ENCODE assay signal across 8 mouse cellular contexts in genomic region chr12:109393795-109394194, GRCm38 (mm10). TPM values are rescaled to one million over a fixed set of nuclear protein-coding genes. Genes with fewer than 3 reads are reported as not detected.
DNase-seq lines count a peak whose midpoint lies in the region; ATAC-seq and TF ChIP-seq lines count a peak whose summit lies in the region.

No protein-coding gene starts in this region.

- 0 out of 2 replicates have a peak overlapping the region, but pooled peaks have one; percentile 9 for H3K9ac ChIP-seq in hindbrain, embryonic 16.5 days (ENCODE audit: low read depth, low read length)

- 0 out of 2 replicates have a peak overlapping the region, but pooled peaks have one; percentile 31 for H3K4me2 ChIP-seq in hindbrain, embryonic 16.5 days (ENCODE audit: low read length)

- H3K9me3 ChIP-seq in hindbrain, embryonic 16.5 days (ENCODE audit: control insufficient read depth, low read length) = no peaks in the 10 kb centered on the region

- peak; percentile 64 for TF ChIP-seq CTCF in small intestine, adult 2 months (IDR thresholded peaks at IDR 0.05; ENCODE audit: extremely low read depth, insufficient read length, insufficient replicate concordance, low read depth, low read length)

- no peaks in the 10 kb centered on the region for H3K36me3 ChIP-seq in hindbrain, embryonic 16.5 days (ENCODE audit: control insufficient read depth, insufficient read depth, low read length)
- no peaks in the 10 kb centered on the region for H3K36me3 ChIP-seq in small intestine, adult 2 months (ENCODE audit: control insufficient read depth, insufficient read depth, low read length)

- ATAC-seq in common myeloid progenitor, adult 5-6 weeks (replicated peaks; ENCODE audit: low read depth, poor library complexity, severe bottlenecking) = peak; percentile 94
- peak; percentile 62 for ATAC-seq in hindbrain, embryonic 16.5 days

- H3K27me3 ChIP-seq in hindbrain, embryonic 16.5 days (replicated peaks; ENCODE audit: control insufficient read depth, insufficient read depth, low read length) = no peaks in the 10 kb centered on the region
- H3K27me3 ChIP-seq in small intestine, adult 2 months (ENCODE audit: control insufficient read depth, insufficient read depth, low read length) = no peaks in the 10 kb centered on the region

- H3K4me1 ChIP-seq in hindbrain, embryonic 16.5 days (ENCODE audit: control insufficient read depth, insufficient read depth, low read depth, low read length) = peaks cover 24% of the 10 kb centered on the region
- H3K4me1 ChIP-seq in small intestine, adult 2 months (ENCODE audit: control insufficient read depth, insufficient read depth, insufficient read length, low read length) = peaks cover 15% of the 10 kb centered on the region; the same call in 1 of the 2 replicates

- no peak for TF ChIP-seq POLR2A in small intestine, adult 2 months (IDR thresholded peaks at IDR 0.05; ENCODE audit: low read depth, low read length)

- no peak overlapping the region for H3K27ac ChIP-seq in hindbrain, embryonic 16.5 days (ENCODE audit: low read depth, low read length)
- no peak overlapping the region for H3K27ac ChIP-seq in small intestine, adult 2 months (ENCODE audit: insufficient read depth, low read depth, low read length)

- 7% methylated on average over 15 of the region's 15 CpGs for WGBS in hindbrain, embryonic 16.5 days
- 8% methylated on average over 15 of the region's 15 CpGs for WGBS in small intestine, adult 2 months

- intact Hi-C loops in gastrocnemius, postnatal 14 days (cut with DNase I; ENCODE audit: low total_unique reads) = loop anchor here (2.0 kb wide), 1 partner anchor 493 kb away; no protein-coding TSS in a partner anchor
- intact Hi-C loops in left cerebral cortex, postnatal 36 days (cut with DNase I) = loop anchor here (5.0 to 10.0 kb wide), 2 partner anchors 439 to 491 kb away; no protein-coding TSS in a partner anchor

- no peak overlapping the region for H3K4me3 ChIP-seq in hindbrain, embryonic 16.5 days (ENCODE audit: low read length)
- no peak overlapping the region for H3K4me3 ChIP-seq in small intestine, adult 2 months (ENCODE audit: low read depth, low read length)

- DNase-seq in adipocyte (ENCODE audit: low spot score) = peak; percentile 22
- DNase-seq in gastrocnemius, postnatal 14 days = peak; percentile 87
- peak; percentile 50 to 67 for DNase-seq in left cerebral cortex, postnatal 36 days (ENCODE audit: low spot score in 2 of 2)
- peak; percentile 82 for DNase-seq in mesoderm, embryonic 11.5 days (ENCODE audit: low read depth, low spot score)
- peak; percentile 75 to 89 for DNase-seq in urinary bladder, postnatal 4 days (ENCODE audit: low spot score in 2 of 2)

RNA-seq across cellular contexts. Expression of gene Dlk1, which starts 58.8 kb away (rescaled TPM):
- total RNA-seq in common myeloid progenitor, adult 5-6 weeks (2017) = not detected in 2 replicates
- 100 to 1,000 TPM; 213 to 272 TPM for total RNA-seq in gastrocnemius, postnatal 14 days (2021)
- polyA plus RNA-seq in hindbrain, embryonic 16.5 days (2015; fragmentation: Nextera tagmentation; extraction: Ambion mirVana) = 57.7 and 84.8 TPM in 2 replicates
- 1 to 10 TPM; 1.8 to 5.6 TPM for total RNA-seq in left cerebral cortex, postnatal 36 days (2021)
- 0.18 and 1.4 TPM in 2 replicates for polyA plus RNA-seq in small intestine, adult 2 months (2012; rRNA removed)

Comparison
In these comparisons a context has a peak if more than half of its experiments do, and no peak if none do; other contexts are left out.
1. DNase-seq: peak in every context shown above with its lines; median percentile 87 in gastrocnemius, postnatal 14 days; 82 in mesoderm, embryonic 11.5 days; 82 in urinary bladder, postnatal 4 days; 58 in left cerebral cortex, postnatal 36 days; 22 in adipocyte.
2. RNA of gene Dlk1, which starts 58.8 kb away (total RNA-seq): 213 to 272 TPM in gastrocnemius, postnatal 14 days; 1.8 to 5.6 TPM in left cerebral cortex, postnatal 36 days and not detected in common myeloid progenitor, adult 5-6 weeks; every median in the first group is over 10 times any median in the second.